Mouse (Mus musculus): ENCODE measurements at regions not wholly inside any gene's neighbourhood (a gene's known extent, or its start where the extent isn't known, plus 50 kb on each side); places are given as distances from the start of the nearest gene placed in this dataset.

DNA sequence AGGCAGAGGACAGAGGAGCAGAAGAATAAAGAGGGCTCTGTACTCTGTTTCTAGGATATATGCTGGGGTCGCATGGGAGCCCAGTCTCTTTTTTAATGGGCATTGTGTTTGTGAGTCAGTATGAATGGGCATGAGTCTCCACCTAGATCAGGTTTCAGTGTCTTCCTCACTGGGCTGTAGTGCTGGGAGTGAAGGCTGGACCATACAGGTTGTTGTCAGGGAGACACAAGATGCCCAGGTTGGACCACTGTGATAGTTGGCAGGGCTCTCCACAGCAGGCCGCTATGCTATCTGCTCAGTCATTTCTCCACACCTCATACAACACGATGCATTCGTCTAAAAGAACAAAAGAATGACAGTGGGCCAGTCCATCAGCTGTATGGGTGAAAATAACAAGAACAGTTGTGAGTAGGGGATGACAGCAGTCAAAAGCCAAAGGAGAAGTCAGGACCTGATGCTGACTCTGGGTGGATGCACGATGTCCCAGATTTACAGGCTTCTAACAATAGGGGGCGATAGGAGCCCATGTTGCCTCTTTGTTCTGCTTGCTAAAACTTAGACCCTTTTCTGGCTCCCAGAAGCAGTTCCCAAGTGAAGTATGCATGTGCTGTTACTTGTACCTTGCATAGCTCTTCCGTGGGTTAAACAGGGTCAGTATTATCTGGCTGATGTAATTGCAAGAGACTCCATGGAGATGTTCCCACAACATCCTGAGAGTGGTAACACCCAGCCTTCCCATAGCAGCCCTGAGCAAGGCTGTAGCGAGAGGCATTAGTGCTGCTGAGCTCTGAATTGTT, 249.3 kb upstream of the Stac start:
- WGBS, result 44% methylated on average over 8 of the region's 8 CpGs
- peak; percentile 65 for TF ChIP-seq CTCF (IDR thresholded peaks at IDR 0.05; ENCODE audit: low read depth)
- no peak for TF ChIP-seq EP300 (optimal IDR thresholded peaks at IDR 0.05)
- Histone ChIP-seq H3K9ac (ENCODE audit: low read length) (no peak overlapping the region), H3K36me3 (ENCODE audit: control insufficient read depth, insufficient read depth, low read length) (no peaks in the 10 kb centered on the region), H3K4me1 (replicated peaks; ENCODE audit: control insufficient read depth, insufficient read depth) (no peaks in the 10 kb centered on the region), H3K9me3 (ENCODE audit: control insufficient read depth, low read length) (no peaks in the 10 kb centered on the region), H3K4me2 (replicated peaks; ENCODE audit: low read depth) (no peak overlapping the region), H3K27me3 (ENCODE audit: control insufficient read depth, insufficient read depth, low read length) (no peaks in the 10 kb centered on the region), H3K27ac (replicated peaks) (no peak overlapping the region), H3K4me3 (ENCODE audit: low read depth, low read length) (no peak overlapping the region)
- DNase-seq (ENCODE audit: low spot score) (no peak), ATAC-seq (ENCODE audit: low FRiP score, low TSS enrichment) (no peak)

GRCm38 (mm10) chr9:111932455-111932854, 242.3 kb upstream of the Stac start:
- TF ChIP-seq CTCF (IDR thresholded peaks at IDR 0.05; ENCODE audit: low read depth) (no peak), EP300 (optimal IDR thresholded peaks at IDR 0.05) (no peak)
- ATAC-seq (ENCODE audit: low FRiP score, low TSS enrichment) (no peak), DNase-seq (ENCODE audit: low spot score) (no peak)
- no peaks in the 10 kb centered on the region for H3K27me3 ChIP-seq (ENCODE audit: control insufficient read depth, insufficient read depth, low read length)
- H3K27ac ChIP-seq (replicated peaks), result no peak overlapping the region
- no peak overlapping the region for H3K4me2 ChIP-seq (replicated peaks; ENCODE audit: low read depth)
- no peak overlapping the region for H3K4me3 ChIP-seq (ENCODE audit: low read depth, low read length)
- H3K9me3 ChIP-seq (ENCODE audit: control insufficient read depth, low read length), result no peaks in the 10 kb centered on the region
- no peaks in the 10 kb centered on the region for H3K4me1 ChIP-seq (replicated peaks; ENCODE audit: control insufficient read depth, insufficient read depth)
- no peak overlapping the region for H3K9ac ChIP-seq (ENCODE audit: low read length)
- 90% methylated on average over 6 of the region's 6 CpGs for WGBS
- no peaks in the 10 kb centered on the region for H3K36me3 ChIP-seq (ENCODE audit: control insufficient read depth, insufficient read depth, low read length)

- peak; percentile 96 for TF ChIP-seq CTCF (IDR thresholded peaks at IDR 0.05; ENCODE audit: low read depth)
- no peak for TF ChIP-seq EP300 (optimal IDR thresholded peaks at IDR 0.05)
- ATAC-seq (ENCODE audit: low FRiP score, low TSS enrichment) (no peak), DNase-seq (ENCODE audit: low spot score) (peak; percentile 75)
- WGBS, result 15% methylated on average over 16 of the region's 16 CpGs
- H3K36me3 ChIP-seq (ENCODE audit: control insufficient read depth, insufficient read depth, low read length), result no peaks in the 10 kb centered on the region
- no peaks in the 10 kb centered on the region for H3K4me1 ChIP-seq (replicated peaks; ENCODE audit: control insufficient read depth, insufficient read depth)
- H3K4me2 ChIP-seq (replicated peaks; ENCODE audit: low read depth), result no peak overlapping the region
- no peak overlapping the region for H3K4me3 ChIP-seq (ENCODE audit: low read depth, low read length)
- H3K9ac ChIP-seq (ENCODE audit: low read length), result no peak overlapping the region
- no peak overlapping the region for H3K27ac ChIP-seq (replicated peaks)
- no peaks in the 10 kb centered on the region for H3K9me3 ChIP-seq (ENCODE audit: control insufficient read depth, low read length)
- no peaks in the 10 kb centered on the region for H3K27me3 ChIP-seq (ENCODE audit: control insufficient read depth, insufficient read depth, low read length)
Measured at GRCm38 (mm10) chr9:111918275-111918940, 228.3 kb upstream of the Stac start.

DNA sequence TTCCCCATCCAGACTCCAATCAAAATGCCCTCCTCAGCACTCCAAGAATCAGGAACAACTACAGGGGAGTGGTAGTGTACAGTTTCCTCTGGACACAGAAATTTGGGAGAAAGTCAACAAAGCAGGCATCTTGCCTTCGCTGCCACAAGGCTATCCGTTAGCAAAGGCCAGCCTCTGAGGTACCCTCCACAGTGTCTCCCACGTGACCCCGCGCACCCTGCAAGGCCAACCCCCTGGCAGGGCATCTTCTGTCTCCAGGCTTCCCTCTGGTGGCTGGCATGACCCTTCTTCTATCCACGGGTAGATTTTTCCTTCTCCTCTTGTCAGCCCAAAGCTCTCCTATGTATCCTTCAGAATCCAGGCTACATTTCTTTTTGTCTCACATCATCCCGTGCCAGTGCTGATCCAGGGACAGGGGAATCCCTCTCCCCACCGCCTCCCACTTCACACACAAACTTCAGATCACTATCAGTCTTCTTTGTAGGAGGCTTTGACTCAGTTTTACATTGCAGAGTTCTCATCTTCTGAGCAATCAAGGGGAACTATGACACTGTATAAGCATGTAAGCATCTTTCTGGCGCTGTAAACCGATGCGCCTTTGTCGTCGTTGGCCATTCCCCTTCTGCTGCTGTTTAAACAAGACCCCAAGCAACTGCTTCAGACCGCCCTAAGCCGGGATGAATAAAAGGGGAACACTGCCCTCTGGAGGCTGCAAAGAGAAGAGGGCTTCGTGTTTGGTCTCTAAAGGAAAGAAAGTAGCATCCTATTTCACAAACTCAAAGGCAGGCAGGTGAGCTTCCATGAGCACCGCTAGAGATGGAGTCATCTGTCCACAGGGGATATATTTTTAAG, 226.8 kb upstream of the Stac start:
- Histone ChIP-seq H3K9me3 (ENCODE audit: control insufficient read depth, low read length) (no peaks in the 10 kb centered on the region), H3K4me3 (ENCODE audit: low read depth, low read length) (no peak overlapping the region), H3K4me1 (replicated peaks; ENCODE audit: control insufficient read depth, insufficient read depth) (no peaks in the 10 kb centered on the region), H3K27me3 (ENCODE audit: control insufficient read depth, insufficient read depth, low read length) (no peaks in the 10 kb centered on the region), H3K27ac (replicated peaks) (no peak overlapping the region), H3K9ac (ENCODE audit: low read length) (no peak overlapping the region), H3K36me3 (ENCODE audit: control insufficient read depth, insufficient read depth, low read length) (no peaks in the 10 kb centered on the region), H3K4me2 (replicated peaks; ENCODE audit: low read depth) (0 out of 2 replicates have a peak overlapping the region, but pooled peaks have one; percentile 3)
- no peak for ATAC-seq (ENCODE audit: low FRiP score, low TSS enrichment)
- TF ChIP-seq CTCF (IDR thresholded peaks at IDR 0.05; ENCODE audit: low read depth) (peak; percentile 85), EP300 (optimal IDR thresholded peaks at IDR 0.05) (no peak)
- peak; percentile 28 for DNase-seq (ENCODE audit: low spot score)
- 29% methylated on average over 17 of the region's 17 CpGs for WGBS

DNA sequence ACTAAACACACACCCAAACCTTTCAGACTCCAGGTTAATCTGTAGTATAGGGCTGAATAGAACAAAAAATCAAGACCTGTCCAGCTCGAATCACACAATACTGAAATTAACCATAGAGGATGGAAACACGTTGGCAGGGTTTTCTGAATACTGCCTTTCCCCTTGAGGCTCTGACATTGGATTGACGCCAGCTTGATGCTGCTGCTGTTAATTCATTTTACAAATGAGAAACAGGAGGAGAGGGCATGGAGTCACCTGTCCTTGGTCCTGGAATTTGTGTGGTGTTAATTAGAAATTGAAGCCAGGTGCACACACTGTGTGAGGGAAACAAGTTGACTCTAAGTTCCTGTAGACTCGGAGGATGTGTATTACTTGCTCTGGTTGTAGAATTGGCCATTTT, 218.7 kb upstream of the Stac start:
- H3K27me3 ChIP-seq (ENCODE audit: control insufficient read depth, insufficient read depth, low read length), result no peaks in the 10 kb centered on the region
- TF ChIP-seq EP300 (optimal IDR thresholded peaks at IDR 0.05) (no peak), CTCF (IDR thresholded peaks at IDR 0.05; ENCODE audit: low read depth) (no peak)
- DNase-seq (ENCODE audit: low spot score) (no peak), ATAC-seq (ENCODE audit: low FRiP score, low TSS enrichment) (no peak)
- no peak overlapping the region for H3K4me2 ChIP-seq (replicated peaks; ENCODE audit: low read depth)
- no peak overlapping the region for H3K9ac ChIP-seq (ENCODE audit: low read length)
- H3K36me3 ChIP-seq (ENCODE audit: control insufficient read depth, insufficient read depth, low read length), result no peaks in the 10 kb centered on the region
- H3K4me1 ChIP-seq (replicated peaks; ENCODE audit: control insufficient read depth, insufficient read depth), result no peaks in the 10 kb centered on the region
- no peak overlapping the region for H3K27ac ChIP-seq (replicated peaks)
- 54% methylated on average over 4 of the region's 4 CpGs for WGBS
- no peaks in the 10 kb centered on the region for H3K9me3 ChIP-seq (ENCODE audit: control insufficient read depth, low read length)
- H3K4me3 ChIP-seq (ENCODE audit: low read depth, low read length), result no peak overlapping the region
